Comparison of ENCODE assay signal across 23 mouse cellular contexts in the genomic region with DNA sequence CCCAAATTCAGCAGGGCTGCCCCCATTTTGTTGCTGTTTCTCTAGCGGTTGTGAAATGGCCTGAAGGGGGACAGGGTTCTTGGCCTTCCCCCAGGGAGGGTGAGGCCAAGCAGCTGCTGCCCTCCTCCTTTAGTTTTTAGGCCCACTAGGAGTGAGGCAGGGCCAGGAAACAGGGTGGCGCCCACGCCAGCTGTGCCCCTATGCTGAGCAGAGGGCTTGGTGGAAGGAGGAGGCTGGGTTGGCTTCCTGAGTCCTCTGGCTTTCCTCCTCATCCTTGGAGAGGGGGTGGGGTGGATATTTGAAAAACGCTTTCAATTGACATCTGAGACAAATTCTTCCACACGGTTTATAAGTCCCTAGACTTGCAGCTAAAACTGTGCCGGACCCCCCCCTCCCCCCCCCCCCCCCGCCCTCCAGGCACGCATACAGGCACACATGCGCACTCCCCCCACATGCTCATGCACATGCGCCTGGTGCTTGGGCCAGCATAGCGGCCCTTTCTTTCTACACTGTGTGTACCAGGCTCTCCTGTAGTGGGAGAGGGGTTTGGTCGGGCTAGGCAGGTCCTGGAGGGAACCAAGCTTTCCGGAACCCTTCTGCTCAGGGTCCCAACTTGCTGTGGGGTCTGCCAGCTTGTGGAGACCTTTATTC. TPM values are rescaled to one million over a fixed set of nuclear protein-coding genes. Genes with fewer than 3 reads are reported as not detected.
A peak's percentile ranks its signal among the peaks of the same experiment; 100 is the strongest.
DNase-seq lines count a peak whose midpoint lies in the region; ATAC-seq and TF ChIP-seq lines count a peak whose summit lies in the region.
"Had no signal": no experiment of that assay in that cellular context is flagged by ENCODE, and none has a peak within 500 bp of the region (broad histone marks: within the 10 kb centered on the region; RNA-seq: fewer than 3 reads in every experiment).

No protein-coding gene starts in this region.

- H3K27me3 ChIP-seq in embryonic facial prominence, embryonic 12.5 days = peaks cover 92% of the 10 kb centered on the region
- H3K27me3 ChIP-seq in limb, embryonic 14.5 days (ENCODE audit: control insufficient read depth, insufficient read depth, low read length) = peaks cover 15% of the 10 kb centered on the region

- peak; percentile 14 for DNase-seq in gastrocnemius, postnatal 25 days
- no peak for DNase-seq in gastrocnemius, postnatal 10 days
- DNase-seq in limb, embryonic 14.5 days (ENCODE audit: low spot score) = peak; percentile 79
- peak; percentile 61 for DNase-seq in lung, postnatal 36 days
- no peak for DNase-seq in cerebellum, adult 18-20 months
- no peak for DNase-seq in adrenal gland, postnatal 25 days
- DNase-seq in left cerebral cortex, adult 11 months (ENCODE audit: low spot score) = no peak
- DNase-seq: cerebellum, adult 2 months; heart, adult 2 months; kidney, adult 11 months; kidney, postnatal 36 days; layer of hippocampus, postnatal 36 days; liver; right cerebral cortex, postnatal 25 days had no signal

- ATAC-seq in embryonic facial prominence, embryonic 12.5 days (ENCODE audit: insufficient number of reproducible peaks, insufficient read depth, low FRiP score, low TSS enrichment) = 0 out of 2 replicates have a peak, but pooled peaks have one; percentile 61
- ATAC-seq in limb, embryonic 14.5 days (ENCODE audit: low FRiP score, low read depth) = peak; percentile 88
- ATAC-seq: Patski had no signal

- 0 out of 2 replicates have a peak overlapping the region, but pooled peaks have one; percentile 6 for H3K9ac ChIP-seq in embryonic facial prominence, embryonic 12.5 days
- H3K9ac ChIP-seq in limb, embryonic 14.5 days (ENCODE audit: low read depth, low read length, severe bottlenecking) = peak overlapping the region; percentile 40
- H3K9ac ChIP-seq: hindbrain, embryonic 14.5 days had no signal

- H3K4me2 ChIP-seq in embryonic facial prominence, embryonic 12.5 days (replicated peaks) = peak overlapping the region; percentile 33
- peak overlapping the region; percentile 73 for H3K4me2 ChIP-seq in limb, embryonic 14.5 days (replicated peaks; ENCODE audit: low read depth, low read length, severe bottlenecking)
- H3K4me2 ChIP-seq: hindbrain, embryonic 14.5 days had no signal

- no peaks in the 10 kb centered on the region for H3K9me3 ChIP-seq in embryonic facial prominence, embryonic 12.5 days
- H3K9me3 ChIP-seq in limb, embryonic 14.5 days (ENCODE audit: control insufficient read depth, low read length) = no peaks in the 10 kb centered on the region

- no peak for TF ChIP-seq POLR2A in limb, embryonic 14.5 days (IDR thresholded peaks at IDR 0.05; ENCODE audit: borderline replicate concordance, extremely low read depth, insufficient read depth, insufficient read length)

- 23% methylated on average over 11 of the region's 13 CpGs for WGBS in embryonic facial prominence, embryonic 12.5 days
- 15% methylated on average over 9 of the region's 13 CpGs for WGBS in limb, embryonic 14.5 days

- no peak overlapping the region for H3K27ac ChIP-seq in embryonic facial prominence, embryonic 12.5 days
- H3K27ac ChIP-seq in limb, embryonic 14.5 days (replicated peaks; ENCODE audit: low read depth, low read length) = peak overlapping the region; percentile 87
- H3K27ac ChIP-seq: heart, adult 2 months; hindbrain, embryonic 14.5 days had no signal

- H3K4me3 ChIP-seq in embryonic facial prominence, embryonic 12.5 days = 0 out of 2 replicates have a peak overlapping the region, but pooled peaks have one; percentile 4
- peak overlapping the region; percentile 32 for H3K4me3 ChIP-seq in limb, embryonic 14.5 days (replicated peaks; ENCODE audit: low read length)
- H3K4me3 ChIP-seq: heart, adult 2 months had no signal

- H3K36me3 ChIP-seq in embryonic facial prominence, embryonic 12.5 days = no peaks in the 10 kb centered on the region
- H3K36me3 ChIP-seq in limb, embryonic 14.5 days (ENCODE audit: control insufficient read depth, insufficient read depth, low read length) = peaks cover 30% of the 10 kb centered on the region

- H3K4me1 ChIP-seq in embryonic facial prominence, embryonic 12.5 days = peaks cover 17% of the 10 kb centered on the region
- peaks cover 45% of the 10 kb centered on the region for H3K4me1 ChIP-seq in limb, embryonic 14.5 days (ENCODE audit: control insufficient read depth, insufficient read depth, low read length)

RNA-seq across cellular contexts. Expression of a gene that starts 10.2 kb away (rescaled TPM):
- 1 to 10 TPM; 1.2 to 1.4 TPM for total RNA-seq in gastrocnemius, postnatal 25 days (2021)
- total RNA-seq in gastrocnemius, postnatal 10 days (2021) = 1 to 10 TPM; 3.0 to 4.4 TPM
- 2.2 and 2.4 TPM in 2 replicates for polyA plus RNA-seq in embryonic facial prominence, embryonic 12.5 days (2016; fragmentation: Nextera tagmentation; extraction: Ambion mirVana)
- 37.5 and 52.7 TPM in 2 replicates for polyA plus RNA-seq in limb, embryonic 14.5 days (2012; rRNA removed)
- polyA plus RNA-seq in limb, embryonic 14.5 days (2014; fragmentation: Nextera tagmentation; extraction: Ambion mirVana) = 15.5 and 20.0 TPM in 2 replicates
- total RNA-seq in adrenal gland, postnatal 25 days (2021) = not detected in 2 replicates
- total RNA-seq: heart, adult 2 months; megakaryocyte progenitor cell, adult 5-6 weeks had no signal
- polyA plus RNA-seq: Patski; thymus, postnatal 0 days had no signal

RNA-seq across cellular contexts. Expression of a gene that starts 46.3 kb away (rescaled TPM):
- not detected for total RNA-seq in gastrocnemius, postnatal 25 days (2021)
- total RNA-seq in gastrocnemius, postnatal 10 days (2021) = not detected
- 0.43 TPM in 1 of 2 replicates, not detected in the other for polyA plus RNA-seq in embryonic facial prominence, embryonic 12.5 days (2016; fragmentation: Nextera tagmentation; extraction: Ambion mirVana)
- polyA plus RNA-seq in limb, embryonic 14.5 days (2012; rRNA removed) = not detected in 2 replicates
- polyA plus RNA-seq in limb, embryonic 14.5 days (2014; fragmentation: Nextera tagmentation; extraction: Ambion mirVana) = not detected in 2 replicates
- not detected in 2 replicates for total RNA-seq in adrenal gland, postnatal 25 days (2021)
- total RNA-seq: heart, adult 2 months; layer of hippocampus, postnatal 36 days; megakaryocyte progenitor cell, adult 5-6 weeks; midbrain, postnatal 0 days had no signal
- polyA plus RNA-seq: cerebellum, adult 2 months; forebrain, embryonic 11.5 days; heart, adult 2 months; heart, postnatal 0 days; hindbrain, embryonic 14.5 days; midbrain, postnatal 0 days; neural tube, embryonic 11.5 days; Patski; thymus, postnatal 0 days had no signal

Comparison
In these comparisons a context has a peak if more than half of its experiments do, and no peak if none do; other contexts are left out.
1. DNase-seq: peak in gastrocnemius, postnatal 25 days (single experiment), limb, embryonic 14.5 days (single experiment) and lung, postnatal 36 days (single experiment); none in gastrocnemius, postnatal 10 days (single experiment), cerebellum, adult 18-20 months (0 of 2), adrenal gland, postnatal 25 days (single experiment) and left cerebral cortex, adult 11 months (single experiment).